Mouse (Mus musculus) kidney, adult 2 months (tissue): Measurements from ENCODE around the gene Xirp1. TPM values are rescaled to one million over a fixed set of nuclear protein-coding genes. Genes with fewer than 3 reads are reported as not detected.
A peak's percentile ranks its signal among the peaks of the same experiment; 100 is the strongest.

Experiments used
- DNase-seq: peaks from one replicate; pipeline ENCODE4 v3.0.0; 2021
- H3K27ac ChIP-seq: fragments of 200-500 bp; 2 replicates; pipeline ENCODE4 v1.5.1; 2012; ENCODE audit warnings: low read depth, low read length, control low read depth, inconsistent platforms; ENCODE audit not compliant: insufficient read depth
- H3K27me3 ChIP-seq: fragments of 200-500 bp; replicated peaks from 2 replicates; pipeline ENCODE4 v1.6.1; 2012; ENCODE audit warnings: mild to moderate bottlenecking, moderate library complexity, low read length, inconsistent platforms; ENCODE audit not compliant: control insufficient read depth, insufficient read depth
- H3K36me3 ChIP-seq: fragments of 200-500 bp; 2 replicates; pipeline ENCODE4 v1.6.1; 2012; ENCODE audit warnings: mild to moderate bottlenecking, moderate library complexity, low read length, inconsistent platforms; ENCODE audit not compliant: control insufficient read depth, insufficient read depth
- H3K4me1 ChIP-seq: fragments of 200-500 bp; 2 replicates; pipeline ENCODE4 v1.6.1; 2011; ENCODE audit warnings: low read length; ENCODE audit not compliant: control insufficient read depth, insufficient read depth
- H3K4me3 ChIP-seq: fragments of 200-500 bp; 2 replicates; pipeline ENCODE4 v1.5.1; 2011; ENCODE audit warnings: mild to moderate bottlenecking, low read depth, low read length, control low read depth; ENCODE audit not compliant: insufficient read depth
- CTCF ChIP-seq: fragments of 200-500 bp; conservative IDR thresholded peaks from 2 replicates; pipeline ENCODE4 v1.5.1; 2011; ENCODE audit warnings: low read depth, mild to moderate bottlenecking, control low read depth, low read length, moderate library complexity, mixed read lengths; ENCODE audit not compliant: insufficient read depth, insufficient read length
- POLR2A ChIP-seq: fragments of 200-500 bp; IDR thresholded peaks from one replicate; pipeline ENCODE4 v1.6.1; 2011; ENCODE audit warnings: low read depth, low read length, control low read depth
- WGBS: fragments of 180-500 bp; shearing (Covaris S2); methylation state at CpG from one replicate; pipeline ENCODE4 v1.1.7; 2018; 5-methylcytosine and 5-hydroxymethylcytosine counted together
- polyA plus RNA-seq: library from polyadenylated mRNA; depleted of rRNA; stranded (reverse); fragments of >200 nt; gene quantifications from 2 replicates; pipeline ENCODE4 v1.2.3, GENCODE M21; 2012

Gene Xirp1
- polyA plus RNA-seq, 1 experiment = 0.94 TPM

DNA sequence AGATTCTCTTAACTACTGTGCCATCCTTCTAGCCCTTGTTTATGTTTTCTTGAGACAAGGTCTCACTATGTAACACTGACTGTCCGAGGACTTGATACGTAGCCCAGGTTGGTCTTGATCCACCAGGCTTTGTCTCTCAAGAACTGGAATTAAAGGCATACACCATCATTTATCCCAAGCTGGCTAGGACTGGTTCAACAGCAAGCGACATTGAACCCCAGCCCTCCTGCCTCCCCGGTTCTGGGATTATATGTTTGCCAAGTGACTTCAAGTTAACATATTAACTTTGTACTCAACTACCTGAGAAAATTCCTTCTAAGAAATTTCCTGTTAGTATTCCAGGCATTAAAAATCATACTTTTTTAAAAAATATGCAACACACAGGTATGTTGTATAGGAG is 48.1 kb downstream of the Xirp1 start:
- peaks cover 49% of the 10 kb centered on the region for H3K4me1 ChIP-seq
- no peak overlapping the region for H3K4me3 ChIP-seq
- H3K36me3 ChIP-seq = peaks cover 2% of the 10 kb centered on the region; the same call in 1 of the 2 replicates
- no peak for TF ChIP-seq CTCF
- TF ChIP-seq POLR2A = no peak
- 48% methylated on average over 4 of the region's 4 CpGs for WGBS
- no peaks in the 10 kb centered on the region for H3K27me3 ChIP-seq
- peak overlapping the region; percentile 34; the same call in 1 of the 2 replicates for H3K27ac ChIP-seq
- DNase-seq = peak; percentile 81

DNA sequence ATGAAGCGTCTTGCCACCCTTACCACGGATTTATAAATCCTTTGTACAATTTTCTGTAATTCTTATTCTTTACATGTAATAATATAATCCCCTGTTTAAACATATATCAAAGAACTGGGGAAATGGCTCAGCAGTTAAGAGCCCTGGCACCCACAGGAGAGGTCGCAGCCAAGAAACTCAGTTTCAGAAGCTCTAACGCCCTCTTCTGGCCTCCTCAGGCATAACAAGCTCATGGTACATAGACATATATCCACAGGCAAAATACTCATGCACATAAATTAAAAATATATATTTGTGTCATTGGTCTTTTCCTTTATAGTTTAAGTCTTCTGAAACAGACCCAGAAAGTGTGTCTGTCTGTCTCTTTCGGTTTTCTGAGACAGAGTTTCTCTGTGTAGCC is 48.8 kb downstream of the Xirp1 start:
- Histone ChIP-seq H3K4me3 (no peak overlapping the region), H3K4me1 (peaks cover 50% of the 10 kb centered on the region), H3K27ac (no peak overlapping the region), H3K27me3 (no peaks in the 10 kb centered on the region), H3K36me3 (peaks cover 2% of the 10 kb centered on the region; the same call in 1 of the 2 replicates)
- no peak for DNase-seq
- TF ChIP-seq CTCF = 0 out of 2 replicates have a peak, but pooled peaks have one; percentile 20
- no peak for TF ChIP-seq POLR2A
- 87% methylated on average over 5 of the region's 5 CpGs for WGBS

DNA sequence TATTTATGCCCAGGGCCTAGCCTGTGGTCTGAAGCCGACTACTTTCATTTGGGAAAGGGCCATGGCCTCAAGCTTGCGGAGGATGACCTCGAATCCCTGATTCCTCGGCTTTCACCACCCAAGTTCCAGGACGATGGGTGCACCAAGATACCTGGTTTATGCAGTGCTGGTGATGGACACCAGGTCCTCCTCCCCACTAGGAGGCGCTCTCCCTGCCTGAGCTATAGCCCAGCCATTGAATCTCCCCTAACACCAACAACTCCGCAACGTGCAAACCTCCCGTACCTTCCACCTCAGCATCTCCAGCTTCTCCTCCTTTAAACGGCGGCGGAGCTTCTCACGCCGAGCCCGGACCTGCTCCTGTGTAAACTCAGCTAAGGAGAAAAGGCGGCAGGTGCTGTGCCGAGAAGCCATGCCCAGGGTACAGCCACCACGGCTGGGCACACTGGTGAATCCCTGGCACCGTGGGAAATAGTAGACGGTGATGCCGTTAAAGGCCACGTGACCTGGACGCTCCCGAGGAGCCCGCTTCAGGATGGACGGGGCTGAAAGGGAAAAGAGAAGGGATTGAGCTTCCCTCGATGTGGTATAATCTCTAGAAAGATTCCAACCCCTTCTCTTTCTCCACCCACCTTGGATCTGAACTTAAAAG is 49.4 kb downstream of the Xirp1 start:
- TF ChIP-seq CTCF (peak; percentile 62), POLR2A (no peak)
- 95% methylated on average over 27 of the region's 27 CpGs for WGBS
- no peaks in the 10 kb centered on the region for H3K27me3 ChIP-seq
- no peak overlapping the region for H3K27ac ChIP-seq
- H3K36me3 ChIP-seq = peaks cover 2% of the 10 kb centered on the region; the same call in 1 of the 2 replicates
- no peak overlapping the region for H3K4me3 ChIP-seq
- peaks cover 44% of the 10 kb centered on the region for H3K4me1 ChIP-seq
- no peak for DNase-seq

DNA sequence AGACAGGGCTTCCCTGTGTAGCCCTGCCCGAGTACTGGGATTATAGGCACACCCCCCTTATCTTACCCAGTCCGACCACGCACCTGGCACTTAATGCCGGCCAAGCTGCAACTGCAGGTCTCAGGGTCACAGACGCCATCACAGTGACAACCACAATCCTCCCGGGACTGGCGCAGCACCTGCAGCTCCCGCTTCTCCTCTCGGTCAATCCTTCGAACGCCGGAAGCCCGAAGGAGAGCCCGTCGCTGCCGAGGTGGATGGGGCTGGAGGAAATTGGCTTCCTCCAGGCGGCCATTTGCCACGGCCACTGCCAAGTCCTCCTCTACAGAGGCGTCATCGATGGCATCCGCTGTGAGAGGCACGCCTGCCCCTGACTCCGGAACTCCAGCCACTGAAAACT is 50.1 kb downstream of the Xirp1 start:
- no peak for TF ChIP-seq POLR2A
- TF ChIP-seq CTCF = no peak
- H3K4me3 ChIP-seq = no peak overlapping the region
- H3K27me3 ChIP-seq = no peaks in the 10 kb centered on the region
- DNase-seq = no peak
- 92% methylated on average over 23 of the region's 23 CpGs for WGBS
- H3K4me1 ChIP-seq = peaks cover 38% of the 10 kb centered on the region
- peaks cover 2% of the 10 kb centered on the region; the same call in 1 of the 2 replicates for H3K36me3 ChIP-seq
- no peak overlapping the region for H3K27ac ChIP-seq

DNA sequence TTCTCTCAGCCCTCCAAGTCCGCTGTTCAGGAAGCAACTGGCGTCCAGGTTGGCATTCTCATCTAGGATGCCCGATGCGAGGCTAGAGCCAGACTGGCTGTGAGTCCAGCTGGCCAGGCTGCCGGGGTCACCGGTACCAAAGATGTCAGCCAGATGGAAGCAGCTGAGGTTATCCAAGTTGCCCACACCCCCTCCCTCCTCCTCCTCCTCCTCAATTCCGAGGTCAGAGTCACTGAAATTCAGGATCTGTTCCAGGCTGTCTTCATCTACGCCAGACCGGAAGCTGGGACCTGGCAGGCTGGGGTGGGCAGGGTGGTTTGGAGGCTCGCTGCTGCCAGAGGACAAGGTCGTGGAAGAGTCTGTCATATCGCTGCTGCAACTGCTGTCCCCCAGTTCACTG is 50.8 kb downstream of the Xirp1 start:
- H3K4me3 ChIP-seq = no peak overlapping the region
- no peaks in the 10 kb centered on the region for H3K27me3 ChIP-seq
- 73% methylated on average over 12 of the region's 12 CpGs for WGBS
- H3K4me1 ChIP-seq = peaks cover 31% of the 10 kb centered on the region
- no peak for TF ChIP-seq POLR2A
- no peak for TF ChIP-seq CTCF
- peak; percentile 46 for DNase-seq
- peaks cover 2% of the 10 kb centered on the region; the same call in 1 of the 2 replicates for H3K36me3 ChIP-seq
- H3K27ac ChIP-seq = no peak overlapping the region

DNA sequence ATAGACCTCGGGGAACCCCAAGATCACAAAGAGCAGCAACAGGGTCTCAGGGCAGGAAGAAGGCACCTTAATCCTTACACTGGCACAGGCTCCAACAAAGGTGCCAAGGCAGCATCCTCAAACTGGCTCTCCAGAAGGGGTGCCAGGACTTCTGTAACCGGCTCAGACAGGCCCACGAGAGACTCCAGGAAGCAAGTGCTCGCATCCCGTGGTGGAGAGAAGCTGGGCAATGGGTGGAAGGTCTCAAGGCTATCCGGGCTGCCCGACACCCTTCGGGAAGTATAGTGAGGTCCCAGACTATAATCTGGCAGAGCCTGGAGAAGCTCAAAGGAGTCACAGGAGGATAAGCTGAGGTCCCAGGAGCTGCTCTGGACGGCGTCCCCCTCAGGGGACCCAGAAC is 51.2 kb downstream of the Xirp1 start:
- 87% methylated on average over 10 of the region's 10 CpGs for WGBS
- Histone ChIP-seq H3K27me3 (no peaks in the 10 kb centered on the region), H3K36me3 (peaks cover 2% of the 10 kb centered on the region; the same call in 1 of the 2 replicates), H3K4me3 (no peak overlapping the region), H3K4me1 (peaks cover 27% of the 10 kb centered on the region), H3K27ac (no peak overlapping the region)
- DNase-seq = no peak
- TF ChIP-seq POLR2A = no peak
- TF ChIP-seq CTCF = no peak

DNA sequence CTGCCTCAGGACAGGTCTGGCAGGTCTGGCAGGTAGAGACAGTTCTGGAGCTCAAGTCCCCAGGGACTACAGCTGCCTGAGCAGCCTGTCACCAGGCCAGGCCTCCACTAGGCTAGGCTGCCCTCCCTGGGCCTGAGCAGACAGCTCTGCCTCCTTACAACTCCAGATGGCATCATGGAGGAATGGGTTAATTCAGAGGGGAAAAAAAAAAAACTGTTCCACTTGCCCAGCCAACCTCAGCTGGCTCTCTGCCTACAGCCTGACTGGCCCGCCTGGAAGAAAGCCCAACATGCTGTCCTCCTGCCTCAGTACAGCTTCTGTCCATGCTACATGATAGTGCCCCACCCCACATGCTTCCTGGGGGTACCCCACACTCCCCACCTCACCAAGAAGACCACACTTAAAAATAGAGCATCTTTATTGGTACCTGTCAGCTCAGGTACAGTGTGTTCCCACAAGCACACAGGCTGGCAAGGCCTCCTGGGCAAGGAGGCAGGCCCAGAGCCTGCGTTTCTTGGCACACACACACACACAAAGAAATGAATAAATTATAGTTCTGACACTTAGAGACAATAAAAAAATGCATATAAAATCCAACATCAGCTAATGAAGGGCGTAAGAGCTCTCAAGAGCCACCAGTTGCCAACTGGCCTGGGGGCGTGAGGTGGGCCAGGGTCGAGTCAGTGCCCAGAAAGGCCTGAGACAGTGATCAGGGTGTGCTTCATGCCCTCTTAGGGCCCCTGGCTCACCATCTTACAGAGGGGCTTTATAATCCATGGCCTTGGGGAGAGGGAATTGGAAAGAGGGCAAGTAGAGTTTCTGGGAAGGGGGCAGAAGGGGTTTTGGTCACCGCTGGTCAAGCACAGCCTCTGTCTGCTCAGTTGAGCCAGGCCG is 52.4 kb downstream of the Xirp1 start:
- Histone ChIP-seq H3K27me3 (no peaks in the 10 kb centered on the region), H3K4me3 (no peak overlapping the region), H3K4me1 (peaks cover 21% of the 10 kb centered on the region), H3K27ac (peak overlapping the region; percentile 15; the same call in 1 of the 2 replicates), H3K36me3 (peaks cover 2% of the 10 kb centered on the region; the same call in 1 of the 2 replicates)
- peak; percentile 78 for DNase-seq
- TF ChIP-seq CTCF (no peak), POLR2A (no peak)
- whole genome bisulfite sequencing = 51% methylated on average over 7 of the region's 7 CpGs
